In genomic region chr8:88361044-88361707, GRCm38 (mm10) we compare ENCODE assay signal across 8 mouse cellular contexts. TPM values are rescaled to one million over a fixed set of nuclear protein-coding genes. Genes with fewer than 3 reads are reported as not detected.
DNase-seq lines count a peak whose midpoint lies in the region; ATAC-seq lines count a peak whose summit lies in the region.

No protein-coding gene starts in this region.

- no peaks in the 10 kb centered on the region for H3K27me3 ChIP-seq in heart, embryonic 14.5 days (ENCODE audit: control insufficient read depth, insufficient read depth, low read length)

- no peak for DNase-seq in cerebellum, postnatal 25 days
- peak; percentile 48 for DNase-seq in 416B (ENCODE audit: low read depth)
- peak; percentile 18 for DNase-seq in c-Kit-positive CD71-negative TER-119-negative erythroid progenitor cells, embryonic 14.5 days (ENCODE audit: low read depth)
- peak; percentile 35 to 48 for DNase-seq in kidney, postnatal 25 days
- DNase-seq in thymus, postnatal 0 days (ENCODE audit: low spot score): peak; percentile 34

- no peaks in the 10 kb centered on the region for H3K9me3 ChIP-seq in heart, embryonic 14.5 days (ENCODE audit: control insufficient read depth, low read length)

- H3K36me3 ChIP-seq in heart, embryonic 14.5 days (ENCODE audit: control insufficient read depth, insufficient read depth, low read length): peaks cover 34% of the 10 kb centered on the region

- H3K4me2 ChIP-seq in heart, embryonic 14.5 days (ENCODE audit: low read length): peak overlapping the region; percentile 92

- 1% methylated on average over 31 of the region's 31 CpGs for WGBS in heart, embryonic 14.5 days

- H3K9ac ChIP-seq in heart, embryonic 14.5 days (ENCODE audit: low read length): peak overlapping the region; percentile 99

- 0 out of 2 replicates have a peak, but pooled peaks have one; percentile 10 for ATAC-seq in cerebellum, adult (ENCODE audit: insufficient number of reproducible peaks, low FRiP score, low TSS enrichment)
- ATAC-seq in heart, embryonic 14.5 days (ENCODE audit: insufficient number of reproducible peaks, insufficient read depth, low FRiP score, low read depth): no peak
- ATAC-seq in megakaryocyte progenitor cell, adult 5-6 weeks (replicated peaks; ENCODE audit: poor library complexity): peak; percentile 3; the same call in 1 of the 2 replicates

- peaks cover 4 to 20% of the 10 kb centered on the region in 2 experiments for H3K4me1 ChIP-seq in heart, embryonic 14.5 days (ENCODE audit: control insufficient read depth in 2 of 2, insufficient read depth in 2 of 2, low read length in 2 of 2)

- H3K27ac ChIP-seq in heart, embryonic 14.5 days (replicated peaks in 1 of 2; ENCODE audit: control insufficient read depth in 1 of 2, insufficient read depth in 1 of 2, low read depth in 2 of 2, low read length in 2 of 2): peak overlapping the region; percentile 85 to 90

- H3K4me3 ChIP-seq in heart, embryonic 14.5 days (ENCODE audit: control insufficient read depth in 1 of 2, insufficient read depth in 1 of 2, low read depth in 1 of 2, low read length in 2 of 2): peak overlapping the region; percentile 92 to 99

RNA-seq across cellular contexts. Expression of gene Brd7, which starts 0.8 kb away (rescaled TPM):
- 84.0 and 89.3 TPM in 2 replicates for polyA plus RNA-seq in heart, embryonic 14.5 days (2014; fragmentation: Nextera tagmentation; extraction: Ambion mirVana)
- total RNA-seq in megakaryocyte progenitor cell, adult 5-6 weeks (2015): 96.9 and 98.2 TPM in 2 replicates
- total RNA-seq in megakaryocyte progenitor cell, adult 5-6 weeks (2017): 52.1 and 83.4 TPM in 2 replicates
- polyA plus RNA-seq in thymus, postnatal 0 days (2015; fragmentation: Nextera tagmentation; extraction: Ambion mirVana): 89.9 and 95.7 TPM in 2 replicates

Comparison
In these comparisons a context has a peak if more than half of its experiments do, and no peak if none do; other contexts are left out.
1. DNase-seq: peak in 416B (single experiment), c-Kit-positive CD71-negative TER-119-negative erythroid progenitor cells, embryonic 14.5 days (single experiment), kidney, postnatal 25 days (2 of 2) and thymus, postnatal 0 days (single experiment); none in cerebellum, postnatal 25 days (0 of 2).